Comparison of ENCODE assay signal across 12 mouse cellular contexts in genomic region chr13:63096764-63097163, GRCm38 (mm10).
DNase-seq lines count a peak whose midpoint lies in the region; ATAC-seq and TF ChIP-seq lines count a peak whose summit lies in the region.
"Had no signal": no experiment of that assay in that cellular context is flagged by ENCODE, and none has a peak within 500 bp of the region (broad histone marks: within the 10 kb centered on the region; RNA-seq: fewer than 3 reads in every experiment).

No protein-coding gene starts in this region.

- H3K27me3 ChIP-seq in midbrain, postnatal 0 days (ENCODE audit: insufficient read depth, low read length), result no peaks in the 10 kb centered on the region
- no peaks in the 10 kb centered on the region for H3K27me3 ChIP-seq in midbrain, embryonic 13.5 days
- no peaks in the 10 kb centered on the region for H3K27me3 ChIP-seq in liver, embryonic 11.5 days (replicated peaks; ENCODE audit: control insufficient read depth, insufficient read depth, low read length)
- H3K27me3 ChIP-seq: embryonic facial prominence, embryonic 12.5 days; neural tube, embryonic 12.5 days had no signal

- 55% methylated on average over 3 of the region's 3 CpGs for WGBS in midbrain, postnatal 0 days
- 77% methylated on average over 3 of the region's 3 CpGs for WGBS in midbrain, embryonic 13.5 days
- 56% methylated on average over 3 of the region's 3 CpGs for WGBS in liver, embryonic 11.5 days

- DNase-seq in midbrain, postnatal 0 days (ENCODE audit: low spot score), result peak; percentile 33
- peak; percentile 45 for DNase-seq in heart, postnatal 4 days
- DNase-seq in liver, embryonic 11.5 days (ENCODE audit: low spot score), result no peak
- DNase-seq in yolk sac, embryonic 10.5 days (ENCODE audit: low spot score), result peak; percentile 14
- DNase-seq in left cerebral cortex, postnatal 36 days (ENCODE audit: low spot score in 2 of 2), result no peak
- DNase-seq in layer of hippocampus, adult 8-10 months (ENCODE audit: low spot score in 2 of 2), result no peak
- DNase-seq: layer of hippocampus, adult 9-11 months; thymus, adult 18-20 months had no signal

- ATAC-seq in midbrain, postnatal 0 days (ENCODE audit: low FRiP score), result no peak
- no peak for ATAC-seq in midbrain, embryonic 13.5 days
- ATAC-seq in liver, embryonic 11.5 days (replicated peaks; ENCODE audit: low FRiP score), result peak; percentile 64
- ATAC-seq in erythroid progenitor cell, adult 5-6 weeks (replicated peaks; ENCODE audit: low FRiP score, poor library complexity, severe bottlenecking), result no peak

- no peaks in the 10 kb centered on the region for H3K9me3 ChIP-seq in midbrain, postnatal 0 days (ENCODE audit: low read length)
- no peaks in the 10 kb centered on the region for H3K9me3 ChIP-seq in midbrain, embryonic 13.5 days
- H3K9me3 ChIP-seq in liver, embryonic 11.5 days (ENCODE audit: control insufficient read depth, low read length), result no peaks in the 10 kb centered on the region
- H3K9me3 ChIP-seq: embryonic facial prominence, embryonic 12.5 days; neural tube, embryonic 12.5 days had no signal

- no peak overlapping the region for H3K27ac ChIP-seq in midbrain, postnatal 0 days (ENCODE audit: low read depth, low read length)
- no peak overlapping the region for H3K27ac ChIP-seq in midbrain, embryonic 13.5 days
- no peak overlapping the region for H3K27ac ChIP-seq in liver, embryonic 11.5 days (ENCODE audit: low read depth, low read length)
- H3K27ac ChIP-seq: embryonic facial prominence, embryonic 12.5 days; neural tube, embryonic 12.5 days had no signal

- H3K9ac ChIP-seq in midbrain, postnatal 0 days (replicated peaks; ENCODE audit: low read length, poor library complexity, severe bottlenecking), result no peak overlapping the region
- H3K9ac ChIP-seq in midbrain, embryonic 13.5 days (replicated peaks), result no peak overlapping the region
- H3K9ac ChIP-seq in liver, embryonic 11.5 days (ENCODE audit: low read depth, low read length), result no peak overlapping the region
- H3K9ac ChIP-seq: embryonic facial prominence, embryonic 12.5 days; neural tube, embryonic 12.5 days had no signal

- H3K4me3 ChIP-seq in midbrain, postnatal 0 days (ENCODE audit: low read depth, low read length), result no peak overlapping the region
- no peak overlapping the region for H3K4me3 ChIP-seq in midbrain, embryonic 13.5 days (replicated peaks)
- no peak overlapping the region for H3K4me3 ChIP-seq in liver, embryonic 11.5 days (ENCODE audit: low read depth, low read length)
- H3K4me3 ChIP-seq: embryonic facial prominence, embryonic 12.5 days; neural tube, embryonic 12.5 days had no signal

- intact Hi-C loops in left cerebral cortex, postnatal 36 days (cut with DNase I), result no loop called here

- no peak overlapping the region for H3K4me2 ChIP-seq in midbrain, postnatal 0 days (ENCODE audit: low read depth, low read length, poor library complexity, severe bottlenecking)
- H3K4me2 ChIP-seq in midbrain, embryonic 13.5 days (replicated peaks), result no peak overlapping the region
- H3K4me2 ChIP-seq in liver, embryonic 11.5 days, result no peak overlapping the region
- H3K4me2 ChIP-seq: embryonic facial prominence, embryonic 12.5 days; neural tube, embryonic 12.5 days had no signal

- H3K36me3 ChIP-seq in midbrain, postnatal 0 days (ENCODE audit: insufficient read depth, low read length), result no peaks in the 10 kb centered on the region
- no peaks in the 10 kb centered on the region for H3K36me3 ChIP-seq in midbrain, embryonic 13.5 days
- no peaks in the 10 kb centered on the region for H3K36me3 ChIP-seq in liver, embryonic 11.5 days (ENCODE audit: control insufficient read depth, insufficient read depth, low read length)
- H3K36me3 ChIP-seq: embryonic facial prominence, embryonic 12.5 days; neural tube, embryonic 12.5 days had no signal

- no peaks in the 10 kb centered on the region for H3K4me1 ChIP-seq in midbrain, postnatal 0 days (ENCODE audit: insufficient read depth, low read length)
- H3K4me1 ChIP-seq in midbrain, embryonic 13.5 days (replicated peaks), result peaks cover 8% of the 10 kb centered on the region
- 0 out of 2 replicates have a peak, but pooled peaks cover 3% of the 10 kb centered on the region for H3K4me1 ChIP-seq in liver, embryonic 11.5 days (replicated peaks; ENCODE audit: control insufficient read depth, insufficient read depth, low read length)

- no peak for TF ChIP-seq CTCF in midbrain, postnatal 0 days (IDR thresholded peaks at IDR 0.05)

Comparison
In these comparisons a context has a peak if more than half of its experiments do, and no peak if none do; other contexts are left out.
1. DNase-seq: peak in midbrain, postnatal 0 days (single experiment), heart, postnatal 4 days (single experiment) and yolk sac, embryonic 10.5 days (single experiment); none in liver, embryonic 11.5 days (single experiment), left cerebral cortex, postnatal 36 days (0 of 2) and layer of hippocampus, adult 8-10 months (0 of 2).